Mouse (Mus musculus): ENCODE results near the gene Frmd4a.

Gene Frmd4a

GRCm38 (mm10) chr2:4380435-4380834, 362.9 kb downstream of the Frmd4a start:
- no peak for DNase-seq (ENCODE audit: low read depth in 2 of 2, low spot score in 2 of 2)

- no peak for DNase-seq (ENCODE audit: low read depth in 2 of 2, low spot score in 2 of 2)
These were observed 363.4 kb downstream of the Frmd4a start for GRCm38 (mm10) chr2:4380926-4381325.

- no peak for DNase-seq (ENCODE audit: low read depth in 2 of 2, low spot score in 2 of 2)
These were observed 369.0 kb downstream of the Frmd4a start for GRCm38 (mm10) chr2:4386468-4386867.

- DNase-seq (ENCODE audit: low read depth in 2 of 2, low spot score in 2 of 2), result no peak
These were observed 371.8 kb downstream of the Frmd4a start for GRCm38 (mm10) chr2:4389330-4389729.

GRCm38 (mm10) chr2:4391091-4391490, 373.6 kb downstream of the Frmd4a start:
- DNase-seq (ENCODE audit: low read depth in 2 of 2, low spot score in 2 of 2), result no peak

- no peak for DNase-seq (ENCODE audit: low read depth in 2 of 2, low spot score in 2 of 2)
These were observed 374.2 kb downstream of the Frmd4a start for GRCm38 (mm10) chr2:4391678-4392085.

GRCm38 (mm10) chr2:4393046-4393445, 375.5 kb downstream of the Frmd4a start:
- DNase-seq (ENCODE audit: low read depth in 2 of 2, low spot score in 2 of 2), result no peak

GRCm38 (mm10) chr2:4394641-4395040, 377.1 kb downstream of the Frmd4a start:
- DNase-seq (ENCODE audit: low read depth in 2 of 2, low spot score in 2 of 2), result no peak

GRCm38 (mm10) chr2:4399721-4400120, 382.2 kb downstream of the Frmd4a start:
- DNase-seq (ENCODE audit: low read depth in 2 of 2, low spot score in 2 of 2), result no peak

- no peak for DNase-seq (ENCODE audit: low read depth in 2 of 2, low spot score in 2 of 2)
These were observed 383.5 kb downstream of the Frmd4a start for GRCm38 (mm10) chr2:4400771-4401596.

GRCm38 (mm10) chr2:4401597-4402581, 384.4 kb downstream of the Frmd4a start:
- DNase-seq (ENCODE audit: low read depth in 2 of 2, low spot score in 2 of 2), result no peak

- no peak for DNase-seq (ENCODE audit: low read depth in 2 of 2, low spot score in 2 of 2)
These were observed 389.5 kb downstream of the Frmd4a start for GRCm38 (mm10) chr2:4406977-4407376.

- no peak for DNase-seq (ENCODE audit: low read depth in 2 of 2, low spot score in 2 of 2)
These were observed 392.4 kb downstream of the Frmd4a start for GRCm38 (mm10) chr2:4409810-4410433.

- DNase-seq (ENCODE audit: low read depth in 2 of 2, low spot score in 2 of 2), result no peak
These were observed 395.5 kb downstream of the Frmd4a start for GRCm38 (mm10) chr2:4412870-4413595.

- no peak for DNase-seq (ENCODE audit: low read depth in 2 of 2, low spot score in 2 of 2)
These were observed 396.2 kb downstream of the Frmd4a start for GRCm38 (mm10) chr2:4413596-4414335.

- no peak for DNase-seq (ENCODE audit: low read depth in 2 of 2, low spot score in 2 of 2)
These were observed 403.3 kb downstream of the Frmd4a start for GRCm38 (mm10) chr2:4420679-4421312.

- DNase-seq (ENCODE audit: low read depth in 2 of 2, low spot score in 2 of 2), result no peak
These were observed 404.2 kb downstream of the Frmd4a start for GRCm38 (mm10) chr2:4421757-4422156.

- no peak for DNase-seq (ENCODE audit: low read depth in 2 of 2, low spot score in 2 of 2)
These were observed 406.4 kb downstream of the Frmd4a start for GRCm38 (mm10) chr2:4423896-4424295.

- DNase-seq (ENCODE audit: low read depth in 2 of 2, low spot score in 2 of 2), result no peak
These were observed 410.9 kb downstream of the Frmd4a start for GRCm38 (mm10) chr2:4428407-4428855.
